Mouse (Mus musculus) skeletal muscle tissue, adult 2 months (tissue): Measurements from ENCODE around the gene Tnik.

Source experiments
- DNase-seq: peaks from one replicate; pipeline ENCODE4 v3.0.0-alpha.2; 2012; ENCODE audit warnings: low read depth, low spot score

The Tnik gene

DNA sequence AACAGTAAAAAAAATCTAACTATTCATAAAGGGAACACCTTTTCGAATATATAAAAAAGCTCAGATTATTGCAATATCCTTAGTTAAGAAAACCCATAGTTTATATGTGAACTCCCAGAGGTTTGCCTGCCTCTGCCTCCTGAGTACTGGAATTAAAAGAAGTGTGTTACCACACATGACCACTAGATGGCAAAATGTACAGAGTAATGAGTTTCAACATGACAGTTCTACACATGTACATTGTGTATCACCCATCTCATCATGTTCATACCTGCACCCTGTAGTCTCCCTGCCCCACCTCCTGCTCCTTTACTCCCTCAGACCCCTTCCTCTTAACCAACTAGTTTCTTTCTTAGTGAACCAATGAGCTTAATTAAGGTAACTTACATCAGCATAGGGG lies 446.7 kb downstream of the Tnik start:
- DNase-seq = no peak

DNA sequence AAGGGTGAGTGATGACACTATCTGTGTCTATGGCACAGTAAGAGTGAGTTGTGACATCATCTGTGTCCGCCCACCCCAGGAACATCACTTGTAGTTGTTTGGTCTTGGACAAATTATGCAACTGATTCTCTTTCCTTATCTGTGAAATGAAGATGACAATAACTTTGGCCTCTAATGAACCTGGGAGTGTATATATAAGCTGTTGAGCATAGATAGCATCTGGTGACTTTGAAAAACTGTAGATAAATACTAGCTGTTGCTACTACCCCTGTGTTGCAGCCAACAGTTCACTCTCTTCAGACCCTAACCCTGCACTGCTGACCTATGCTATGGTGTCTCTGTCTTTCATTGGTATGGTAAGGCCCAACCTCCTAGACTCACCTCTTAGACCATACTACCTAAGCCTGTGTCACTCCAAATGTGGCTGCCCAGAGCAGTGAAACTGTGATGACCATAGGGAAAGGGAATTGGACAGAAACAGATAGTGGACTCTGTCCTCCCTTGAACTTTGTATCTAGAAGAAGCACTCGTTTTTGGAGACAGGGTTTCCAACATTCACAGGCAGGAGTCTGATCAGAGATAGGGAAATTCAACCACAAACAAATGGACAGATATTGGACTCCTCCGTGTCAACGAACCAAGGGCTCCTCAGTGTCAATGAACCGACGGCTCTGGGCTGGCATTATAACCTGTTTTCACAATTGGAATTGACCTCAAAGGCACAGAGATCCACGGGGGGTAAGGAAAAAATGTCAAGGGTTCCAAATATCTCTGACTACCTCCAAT lies 451.1 kb downstream of the Tnik start:
- DNase-seq = no peak

GRCm38 (mm10) chr3:28718521-28718920 lies 455.5 kb downstream of the Tnik start:
- no peak for DNase-seq

- no peak for DNase-seq
Observed at GRCm38 (mm10) chr3:28721218-28721617, 458.2 kb downstream of the Tnik start.

DNA sequence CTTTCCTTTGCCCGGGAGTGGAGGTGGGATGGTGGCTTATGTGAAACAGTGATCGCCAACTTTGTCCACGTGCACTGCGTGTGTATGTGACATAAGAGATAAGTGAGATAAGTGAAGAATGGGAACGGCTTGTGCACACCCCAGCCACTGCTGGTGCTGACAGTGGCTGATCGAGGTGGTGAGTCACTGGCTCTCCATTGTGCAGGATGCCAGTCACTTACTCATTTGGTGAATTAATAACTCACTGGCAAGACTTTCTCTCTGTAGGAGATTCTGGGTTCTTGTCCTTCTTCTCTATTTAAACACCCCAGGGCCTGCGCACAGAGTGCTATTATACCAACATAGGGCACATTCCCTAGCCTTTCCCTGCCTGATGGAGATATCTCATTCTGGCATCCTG lies 458.8 kb downstream of the Tnik start:
- no peak for DNase-seq

GRCm38 (mm10) chr3:28722531-28722930 lies 459.5 kb downstream of the Tnik start:
- no peak for DNase-seq

DNA sequence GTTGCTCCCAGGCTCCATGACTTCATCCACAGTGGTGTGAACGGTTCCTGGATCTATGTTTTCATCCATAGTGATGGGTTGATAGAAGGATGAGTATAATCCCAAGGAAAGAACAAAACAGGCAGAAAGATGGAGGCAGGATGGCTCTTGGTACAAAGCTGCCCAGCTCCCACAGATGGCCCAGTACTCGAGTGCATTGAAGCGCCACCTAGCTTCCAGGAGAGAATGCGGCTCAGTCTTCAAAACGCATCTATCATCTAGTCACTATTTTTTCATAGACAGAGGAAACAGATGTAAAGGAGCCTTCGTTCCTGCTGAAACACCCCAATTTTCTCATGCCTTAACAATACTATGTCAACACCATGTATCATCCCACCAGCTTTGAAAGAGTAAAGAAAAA lies 460.5 kb downstream of the Tnik start:
- DNase-seq = no peak

DNA sequence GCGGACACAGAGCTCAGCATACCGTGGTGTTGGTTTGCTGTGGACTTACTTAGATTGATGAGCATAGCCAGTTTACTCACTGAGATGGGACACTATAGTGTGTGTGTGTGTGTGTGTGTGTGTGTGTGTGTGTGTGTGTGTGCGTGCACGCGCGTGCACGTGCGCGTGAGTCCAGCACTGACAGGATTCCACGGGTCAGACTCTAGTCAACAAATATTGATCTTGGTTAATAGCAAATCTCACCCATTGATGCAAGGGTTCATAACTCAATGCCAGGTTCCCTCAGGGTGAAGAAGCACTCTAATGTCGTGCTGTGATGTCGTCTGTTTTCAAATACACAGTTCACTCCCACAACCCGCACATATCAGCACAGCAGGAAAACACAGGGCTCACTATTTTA lies 462.2 kb downstream of the Tnik start:
- no peak for DNase-seq
